Mouse (Mus musculus) adrenal gland, postnatal 14 days (tissue): ENCODE data around the gene Rcor3. TPM values are rescaled to one million over a fixed set of nuclear protein-coding genes. Genes with fewer than 3 reads are reported as not detected.

Experiments
- DNase-seq: peaks from one replicate; pipeline ENCODE4 v3.0.0; 2021; ENCODE audit warnings: mixed read lengths
- total RNA-seq: library from RNA; stranded (reverse); gene quantifications from 2 replicates; pipeline ENCODE4 v1.2.3, GENCODE M21; 2021

Rcor3 gene
- total RNA-seq, 1 experiment from 2014 or later = 26.9 TPM

GRCm38 (mm10) chr1:192069971-192070591 lies 67.8 kb downstream of the Rcor3 start:
- peak; percentile 63 for DNase-seq

GRCm38 (mm10) chr1:192068188-192068587 lies 69.7 kb downstream of the Rcor3 start:
- DNase-seq = no peak

- DNase-seq = no peak
Observed at GRCm38 (mm10) chr1:192066956-192067355, 70.9 kb downstream of the Rcor3 start.

GRCm38 (mm10) chr1:192063209-192063946 lies 74.5 kb downstream of the Rcor3 start:
- DNase-seq = no peak

GRCm38 (mm10) chr1:192062682-192063081 lies 75.2 kb downstream of the Rcor3 start:
- no peak for DNase-seq

- peak; percentile 77 for DNase-seq
Observed at GRCm38 (mm10) chr1:192061666-192062306, 76.1 kb downstream of the Rcor3 start.

GRCm38 (mm10) chr1:192058911-192059310 lies 79.0 kb downstream of the Rcor3 start:
- no peak for DNase-seq

GRCm38 (mm10) chr1:192053726-192054125 lies 84.1 kb downstream of the Rcor3 start:
- no peak for DNase-seq

GRCm38 (mm10) chr1:192052986-192053385 lies 84.9 kb downstream of the Rcor3 start:
- DNase-seq = no peak

- DNase-seq = no peak
Observed at GRCm38 (mm10) chr1:192052461-192052860, 85.4 kb downstream of the Rcor3 start.

Other genes with a start within 250 kb of the Rcor3 start
- 17.8 and 25.2 TPM in 2 replicates for gene Slc30a1, start 231.3 kb downstream of the Rcor3 start, total RNA-seq
- 0.26 TPM in 1 of 2 replicates, not detected in the other for gene Rd3, start 160.7 kb downstream of the Rcor3 start, total RNA-seq
- gene Traf5, start 45.5 kb downstream of the Rcor3 start, total RNA-seq = 6.9 and 13.4 TPM in 2 replicates
- gene Kcnh1, start 52.7 kb upstream of the Rcor3 start, total RNA-seq = 0.26 and 0.60 TPM in 2 replicates